ENCODE assay signal across 16 mouse cellular contexts in genomic region chr3:62374346-62374745, GRCm38 (mm10). TPM values are rescaled to one million over a fixed set of nuclear protein-coding genes. Genes with fewer than 3 reads are reported as not detected.
A peak's percentile ranks its signal among the peaks of the same experiment; 100 is the strongest.
DNase-seq lines count a peak whose midpoint lies in the region; ATAC-seq lines count a peak whose summit lies in the region.
"Had no signal": no experiment of that assay in that cellular context is flagged by ENCODE, and none has a peak within 500 bp of the region (broad histone marks: within the 10 kb centered on the region; RNA-seq: fewer than 3 reads in every experiment).

No protein-coding gene starts in this region.

- no peaks in the 10 kb centered on the region for H3K27me3 ChIP-seq in heart, embryonic 16.5 days (ENCODE audit: control insufficient read depth, insufficient read depth, low read length)
- H3K27me3 ChIP-seq in kidney, embryonic 14.5 days (ENCODE audit: control insufficient read depth, insufficient read depth, low read length), result no peaks in the 10 kb centered on the region
- H3K27me3 ChIP-seq: embryonic facial prominence, embryonic 12.5 days; limb, embryonic 13.5 days; neural tube, embryonic 12.5 days had no signal

- DNase-seq in heart, adult 8-10 months (ENCODE audit: low spot score), result peak; percentile 31
- DNase-seq in heart, postnatal 25 days (ENCODE audit: low spot score), result no peak
- DNase-seq in brain, adult 2 months (ENCODE audit: low read depth, low spot score), result peak; percentile 12
- no peak for DNase-seq in MN1 (ENCODE audit: low spot score)
- DNase-seq in thymus, postnatal 4 days, result no peak
- DNase-seq in thymus, postnatal 10 days (ENCODE audit: low spot score in 2 of 2), result no peak
- DNase-seq: forebrain, postnatal 0 days; gastrocnemius, postnatal 10 days; right cerebral cortex, postnatal 25 days; thymus, adult 2 months had no signal

- peak overlapping the region; percentile 65 for H3K27ac ChIP-seq in heart, embryonic 16.5 days (ENCODE audit: low read length)
- peak overlapping the region; percentile 51; the same call in 1 of the 2 replicates for H3K27ac ChIP-seq in kidney, embryonic 14.5 days (ENCODE audit: low read depth, low read length)
- H3K27ac ChIP-seq: embryonic facial prominence, embryonic 12.5 days; limb, embryonic 13.5 days; neural tube, embryonic 12.5 days had no signal

- intact Hi-C loops in heart, postnatal 25 days (cut with DNase I), result no loop called here

- H3K36me3 ChIP-seq in heart, embryonic 16.5 days (ENCODE audit: control insufficient read depth, insufficient read depth), result no peaks in the 10 kb centered on the region
- no peaks in the 10 kb centered on the region for H3K36me3 ChIP-seq in kidney, embryonic 14.5 days (ENCODE audit: control insufficient read depth, insufficient read depth, low read length)
- H3K36me3 ChIP-seq: embryonic facial prominence, embryonic 12.5 days; limb, embryonic 13.5 days; neural tube, embryonic 12.5 days had no signal

- H3K4me2 ChIP-seq in heart, embryonic 16.5 days (ENCODE audit: low read depth, low read length), result no peak overlapping the region
- no peak overlapping the region for H3K4me2 ChIP-seq in kidney, embryonic 14.5 days (replicated peaks; ENCODE audit: low read depth, low read length)
- H3K4me2 ChIP-seq: embryonic facial prominence, embryonic 12.5 days; limb, embryonic 13.5 days; neural tube, embryonic 12.5 days had no signal

- H3K9ac ChIP-seq in heart, embryonic 16.5 days (ENCODE audit: low read length), result no peak overlapping the region
- no peak overlapping the region for H3K9ac ChIP-seq in kidney, embryonic 14.5 days (ENCODE audit: low read depth, low read length)
- H3K9ac ChIP-seq: embryonic facial prominence, embryonic 12.5 days; forebrain, postnatal 0 days; limb, embryonic 13.5 days; neural tube, embryonic 12.5 days had no signal

- H3K4me1 ChIP-seq in heart, embryonic 16.5 days (ENCODE audit: control insufficient read depth, insufficient read depth, low read length), result peaks cover 8% of the 10 kb centered on the region
- H3K4me1 ChIP-seq in kidney, embryonic 14.5 days (ENCODE audit: control insufficient read depth, insufficient read depth, low read length), result 0 out of 2 replicates have a peak, but pooled peaks cover 3% of the 10 kb centered on the region
- H3K4me1 ChIP-seq: embryonic facial prominence, embryonic 12.5 days; limb, embryonic 13.5 days; neural tube, embryonic 12.5 days had no signal

- no peak for ATAC-seq in heart, embryonic 16.5 days (replicated peaks; ENCODE audit: extremely low read depth, insufficient read depth, low FRiP score)
- peak; percentile 28; the same call in 1 of the 2 replicates for ATAC-seq in kidney, embryonic 14.5 days (ENCODE audit: low FRiP score, low TSS enrichment)
- ATAC-seq: forebrain, postnatal 0 days had no signal

- no peak overlapping the region for H3K4me3 ChIP-seq in heart, embryonic 16.5 days (ENCODE audit: low read length)
- H3K4me3 ChIP-seq in kidney, embryonic 14.5 days (ENCODE audit: low read length), result no peak overlapping the region
- H3K4me3 ChIP-seq: embryonic facial prominence, embryonic 12.5 days; limb, embryonic 13.5 days; neural tube, embryonic 12.5 days had no signal

- 76% methylated on average over 4 of the region's 4 CpGs for WGBS in heart, embryonic 16.5 days
- 36% methylated on average over 4 of the region's 4 CpGs for WGBS in kidney, embryonic 14.5 days

- H3K9me3 ChIP-seq in heart, embryonic 16.5 days (replicated peaks; ENCODE audit: control insufficient read depth, low read length), result no peaks in the 10 kb centered on the region
- H3K9me3 ChIP-seq in kidney, embryonic 14.5 days (ENCODE audit: control insufficient read depth, low read length), result no peaks in the 10 kb centered on the region
- H3K9me3 ChIP-seq: embryonic facial prominence, embryonic 12.5 days; limb, embryonic 13.5 days; neural tube, embryonic 12.5 days had no signal

RNA-seq across cellular contexts. Expression of gene Arhgef26, which starts 36.2 kb away (rescaled TPM):
- total RNA-seq in heart, adult 8-10 months (2022), result 1 to 10 TPM; 1.8 to 3.9 (median 2.5) TPM
- 1 to 10 TPM; 2.4 to 2.7 TPM for total RNA-seq in heart, postnatal 25 days (2021)
- 3.4 and 4.8 TPM in 2 replicates for polyA plus RNA-seq in heart, embryonic 16.5 days (2015; fragmentation: Nextera tagmentation; extraction: Ambion mirVana)
- 8.5 and 11.4 TPM in 2 replicates for polyA plus RNA-seq in kidney, embryonic 14.5 days (2014; fragmentation: Nextera tagmentation; extraction: Ambion mirVana)
- total RNA-seq: hematopoietic stem cell, adult 5-6 weeks had no signal

Comparison
In these comparisons a context has a peak if more than half of its experiments do, and no peak if none do; other contexts are left out.
1. DNase-seq: peak in heart, adult 8-10 months (single experiment) and brain, adult 2 months (single experiment); none in heart, postnatal 25 days (single experiment), MN1 (single experiment), thymus, postnatal 4 days (single experiment) and thymus, postnatal 10 days (0 of 2).